Mouse (Mus musculus) lung, embryonic 16.5 days (tissue): Measurements from ENCODE around the gene Medag. TPM values are rescaled to one million over a fixed set of nuclear protein-coding genes. Genes with fewer than 3 reads are reported as not detected.
A peak's percentile ranks its signal among the peaks of the same experiment; 100 is the strongest.

Experiments used
- ATAC-seq: fragments of 200-750 bp; cut with Nextera tagmentation; 2 replicates; pipeline ENCODE4 v1.8.0; 2017; ENCODE audit warnings: low read depth, mild to moderate bottlenecking, moderate library complexity
- H3K27ac ChIP-seq: fragments of 300-500 bp; sonication (generic); 2 replicates; pipeline ENCODE4 v1.5.1; 2014; ENCODE audit warnings: mild to moderate bottlenecking, control low read depth, low read length
- H3K27me3 ChIP-seq: fragments of 300-500 bp; sonication (generic); 2 replicates; pipeline ENCODE4 v1.6.1; 2014; ENCODE audit warnings: low read depth, low read length, mixed read lengths; ENCODE audit not compliant: control insufficient read depth, insufficient read depth
- H3K36me3 ChIP-seq: fragments of 300-500 bp; sonication (generic); 2 replicates; pipeline ENCODE4 v1.6.1; 2014; ENCODE audit warnings: low read length; ENCODE audit not compliant: control insufficient read depth, insufficient read depth
- H3K4me1 ChIP-seq: fragments of 300-500 bp; sonication (generic); replicated peaks from 2 replicates; pipeline ENCODE4 v1.6.1; 2014; ENCODE audit warnings: low read length, mixed read lengths; ENCODE audit not compliant: control insufficient read depth, insufficient read depth
- H3K4me2 ChIP-seq: fragments of 300-500 bp; sonication (generic); 2 replicates; pipeline ENCODE4 v1.6.1; 2014; ENCODE audit warnings: low read depth, low read length, control low read depth
- H3K4me3 ChIP-seq: fragments of 300-500 bp; sonication (generic); 2 replicates; pipeline ENCODE4 v1.5.1; 2014; ENCODE audit warnings: mild to moderate bottlenecking, low read length, control low read depth
- H3K9ac ChIP-seq: fragments of 300-500 bp; sonication (generic); 2 replicates; pipeline ENCODE4 v1.6.1; 2014; ENCODE audit warnings: low read length, control low read depth
- H3K9me3 ChIP-seq: fragments of 300-500 bp; sonication (generic); 2 replicates; pipeline ENCODE4 v1.6.1; 2016; ENCODE audit warnings: low read length; ENCODE audit not compliant: control insufficient read depth
- WGBS: fragments of 180-500 bp; shearing (Covaris S2); extraction: QIAGEN DNeasy Blood & Tissue Kit; methylation state at CpG from one replicate; pipeline ENCODE4 v1.1.7; 2014; 5-methylcytosine and 5-hydroxymethylcytosine counted together
- polyA plus RNA-seq: library from polyadenylated mRNA; unstranded; fragments of >200 nt; fragmentation: Nextera tagmentation; extraction: Ambion mirVana; gene quantifications from 2 replicates; pipeline ENCODE4 v1.2.1, GENCODE M21; 2015

Medag gene
- polyA plus RNA-seq, 1 experiment from 2014 or later: 1.2 TPM

DNA sequence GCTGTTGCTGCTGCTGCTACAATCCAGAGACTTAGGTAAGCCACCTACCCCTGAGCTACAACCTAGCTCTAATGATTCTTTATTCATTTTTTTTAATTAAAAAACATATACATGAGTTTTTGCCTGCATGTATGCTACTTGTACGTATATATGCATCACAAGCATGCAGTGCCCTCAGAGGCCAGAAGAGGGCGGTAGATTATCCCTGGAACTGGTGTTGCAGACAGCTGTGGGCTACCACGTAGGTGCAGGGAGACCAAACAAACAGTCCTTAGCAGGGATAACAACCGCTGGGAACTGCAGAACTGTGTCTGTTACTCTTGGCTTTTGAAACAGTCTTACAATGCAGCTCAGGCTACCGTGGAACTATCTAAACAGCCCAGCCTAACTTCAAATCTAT, 36.2 kb downstream of the Medag start:
- WGBS: 80% methylated on average over 5 of the region's 5 CpGs
- no peaks in the 10 kb centered on the region for H3K4me1 ChIP-seq
- H3K9me3 ChIP-seq: peaks cover 3% of the 10 kb centered on the region
- no peak overlapping the region for H3K9ac ChIP-seq
- no peak overlapping the region for H3K4me2 ChIP-seq
- no peaks in the 10 kb centered on the region for H3K27me3 ChIP-seq
- no peak overlapping the region for H3K27ac ChIP-seq
- no peak overlapping the region for H3K4me3 ChIP-seq
- ATAC-seq: no peak
- H3K36me3 ChIP-seq: no peaks in the 10 kb centered on the region

DNA sequence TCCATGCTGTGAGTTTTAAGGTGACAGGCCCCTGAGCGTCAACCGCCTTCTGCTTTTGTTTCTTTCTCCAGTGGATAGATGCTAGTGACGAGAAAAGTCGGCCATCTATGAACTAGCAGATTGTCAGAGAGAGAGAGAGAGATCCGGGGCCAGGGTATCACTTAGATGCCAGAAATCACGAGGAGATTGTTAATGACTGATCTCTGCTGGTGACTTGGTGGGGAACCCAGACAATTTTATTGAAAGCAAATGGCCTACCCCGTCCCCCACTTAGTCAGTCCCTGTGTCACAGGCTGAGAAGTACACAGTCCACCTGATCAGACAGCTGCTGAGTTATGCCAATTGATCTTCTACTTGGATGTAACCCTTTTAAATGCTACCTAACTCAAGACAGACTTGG, 37.9 kb downstream of the Medag start:
- Histone ChIP-seq H3K9me3 (peaks cover 3% of the 10 kb centered on the region), H3K36me3 (no peaks in the 10 kb centered on the region), H3K27me3 (no peaks in the 10 kb centered on the region), H3K27ac (no peak overlapping the region), H3K9ac (no peak overlapping the region), H3K4me1 (no peaks in the 10 kb centered on the region), H3K4me2 (no peak overlapping the region), H3K4me3 (no peak overlapping the region)
- 77% methylated on average over 7 of the region's 7 CpGs for WGBS
- ATAC-seq: no peak

DNA sequence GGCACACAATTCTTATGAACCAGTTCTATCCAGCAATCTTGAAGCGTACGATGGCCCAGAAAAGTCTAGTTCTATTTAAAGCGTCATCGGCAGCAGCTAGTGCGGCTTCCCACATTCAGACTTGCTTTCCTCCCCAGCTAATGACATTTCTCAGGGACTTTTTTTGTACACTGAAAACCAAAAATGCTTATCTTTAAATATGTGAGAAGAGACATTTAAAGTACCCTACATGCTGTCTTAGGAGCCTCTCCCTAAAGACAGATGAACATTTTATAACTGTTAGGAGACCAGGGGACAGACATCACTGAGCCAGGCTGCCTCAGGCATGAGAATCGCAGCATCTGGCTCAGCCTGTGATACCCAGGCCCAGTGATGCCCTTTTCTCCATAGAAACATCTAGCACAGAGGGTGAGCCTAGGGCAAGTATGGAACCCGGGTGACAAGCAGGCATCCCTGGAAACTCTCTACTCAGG, 39.7 kb downstream of the Medag start:
- ATAC-seq: no peak
- Histone ChIP-seq H3K4me1 (no peaks in the 10 kb centered on the region), H3K9ac (no peak overlapping the region), H3K27ac (no peak overlapping the region), H3K9me3 (peaks cover 3% of the 10 kb centered on the region), H3K4me3 (no peak overlapping the region), H3K36me3 (no peaks in the 10 kb centered on the region), H3K4me2 (no peak overlapping the region), H3K27me3 (no peaks in the 10 kb centered on the region)
- 51% methylated on average over 7 of the region's 7 CpGs for WGBS

DNA sequence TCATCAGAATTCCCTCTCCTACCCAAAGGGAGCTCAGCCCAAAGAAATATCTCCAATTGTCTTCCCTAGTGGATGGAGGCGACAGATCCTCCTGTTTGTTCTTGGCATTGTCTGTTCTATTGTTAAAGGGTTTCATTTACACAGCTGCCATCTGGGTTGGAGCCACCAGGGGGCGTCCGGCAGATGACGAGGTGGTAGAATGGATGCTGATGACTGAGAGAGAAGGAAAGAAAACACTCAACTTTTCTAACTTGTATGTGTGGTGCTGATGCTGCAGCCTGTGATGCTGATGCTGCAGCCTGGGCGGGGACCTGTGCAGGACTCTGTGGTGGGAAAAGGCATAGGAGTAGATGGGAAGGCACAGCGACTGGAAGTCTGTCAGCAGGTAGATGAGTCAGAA, 42.7 kb downstream of the Medag start:
- WGBS: 27% methylated on average over 6 of the region's 6 CpGs

DNA sequence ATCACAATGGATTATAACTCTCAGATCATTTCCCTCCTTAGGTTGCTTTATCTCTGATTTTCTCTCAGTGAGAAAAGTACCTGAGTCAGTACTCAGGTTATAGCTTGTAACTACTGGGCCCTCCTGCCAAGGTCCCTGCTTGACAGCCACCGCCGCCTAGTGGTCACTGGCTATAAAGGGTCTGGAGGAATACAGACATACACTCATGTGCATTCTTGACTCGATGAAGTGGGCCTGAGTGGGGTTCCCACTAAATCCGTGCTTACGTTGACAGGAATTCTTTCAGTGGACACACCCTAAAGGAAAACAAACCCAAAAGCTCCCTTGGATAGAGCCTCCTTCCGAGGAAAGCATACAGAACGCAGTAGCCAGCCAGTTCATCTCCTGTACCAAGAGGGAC, 45.0 kb downstream of the Medag start:
- peak; percentile 35; the same call in 1 of the 2 replicates for ATAC-seq
- H3K36me3 ChIP-seq: no peaks in the 10 kb centered on the region
- H3K4me3 ChIP-seq: no peak overlapping the region
- H3K27me3 ChIP-seq: no peaks in the 10 kb centered on the region
- no peaks in the 10 kb centered on the region for H3K9me3 ChIP-seq
- no peak overlapping the region for H3K27ac ChIP-seq
- no peak overlapping the region for H3K4me2 ChIP-seq
- H3K9ac ChIP-seq: no peak overlapping the region
- 58% methylated on average over 7 of the region's 7 CpGs for whole genome bisulfite sequencing
- no peaks in the 10 kb centered on the region for H3K4me1 ChIP-seq

More for the DNA sequence above, 42.7 kb downstream of the Medag start:
- Histone ChIP-seq H3K9ac (no peak overlapping the region), H3K27ac (no peak overlapping the region), H3K36me3 (no peaks in the 10 kb centered on the region), H3K9me3 (no peaks in the 10 kb centered on the region), H3K27me3 (no peaks in the 10 kb centered on the region), H3K4me2 (no peak overlapping the region), H3K4me3 (no peak overlapping the region), H3K4me1 (no peaks in the 10 kb centered on the region)
- no peak for ATAC-seq

DNA sequence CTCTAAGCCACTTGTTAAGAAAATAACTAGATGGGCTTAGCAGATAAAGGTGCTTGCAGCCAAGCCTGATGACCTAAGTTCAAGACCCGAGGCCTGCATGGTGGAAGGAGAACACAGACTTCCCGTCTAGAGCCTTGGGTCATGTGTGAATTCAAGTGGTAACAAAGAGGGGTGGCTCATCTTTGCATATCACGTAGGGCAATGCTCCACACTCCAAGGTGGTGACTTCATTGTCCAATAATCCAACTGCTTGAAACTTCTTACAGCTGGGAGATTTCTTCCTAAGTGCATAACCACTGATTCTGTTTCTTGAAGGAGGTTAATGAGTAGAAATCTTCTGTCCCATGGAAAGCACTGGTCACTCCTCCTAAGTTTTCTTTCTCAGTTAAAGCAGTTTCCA, 50.5 kb downstream of the Medag start:
- 63% methylated on average over 3 of the region's 3 CpGs for WGBS
- no peaks in the 10 kb centered on the region for H3K36me3 ChIP-seq
- no peaks in the 10 kb centered on the region for H3K27me3 ChIP-seq
- no peaks in the 10 kb centered on the region for H3K9me3 ChIP-seq
- no peak overlapping the region for H3K9ac ChIP-seq
- 0 out of 2 replicates have a peak, but pooled peaks cover 4% of the 10 kb centered on the region for H3K4me1 ChIP-seq
- no peak for ATAC-seq
- no peak overlapping the region for H3K4me2 ChIP-seq
- H3K4me3 ChIP-seq: no peak overlapping the region
- H3K27ac ChIP-seq: no peak overlapping the region

DNA sequence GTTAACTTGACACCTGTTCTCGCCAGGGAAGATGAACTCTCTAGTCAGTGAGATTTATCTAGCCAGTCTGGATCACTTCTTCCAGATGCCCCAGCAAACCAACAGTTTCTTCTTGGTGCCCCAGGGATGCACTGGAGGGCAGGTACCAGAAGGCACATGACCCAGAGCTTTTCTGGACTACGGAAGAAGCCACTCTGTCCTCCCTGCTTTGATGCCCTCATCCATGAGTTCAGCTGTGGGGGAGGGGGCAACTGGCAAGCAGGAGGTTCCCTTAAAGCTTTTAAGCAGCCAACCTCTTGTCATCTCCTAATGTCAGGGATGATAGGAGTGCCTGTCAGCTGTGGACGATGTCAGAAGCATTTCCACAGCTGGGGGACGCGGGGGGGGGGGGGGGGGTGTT, 53.8 kb downstream of the Medag start:
- no peak overlapping the region for H3K9ac ChIP-seq
- no peak overlapping the region for H3K4me2 ChIP-seq
- 0 out of 2 replicates have a peak, but pooled peaks cover 4% of the 10 kb centered on the region for H3K4me1 ChIP-seq
- ATAC-seq: no peak
- H3K27ac ChIP-seq: no peak overlapping the region
- 21% methylated on average over 5 of the region's 5 CpGs for WGBS
- no peaks in the 10 kb centered on the region for H3K36me3 ChIP-seq
- H3K27me3 ChIP-seq: no peaks in the 10 kb centered on the region
- H3K9me3 ChIP-seq: no peaks in the 10 kb centered on the region
- no peak overlapping the region for H3K4me3 ChIP-seq

DNA sequence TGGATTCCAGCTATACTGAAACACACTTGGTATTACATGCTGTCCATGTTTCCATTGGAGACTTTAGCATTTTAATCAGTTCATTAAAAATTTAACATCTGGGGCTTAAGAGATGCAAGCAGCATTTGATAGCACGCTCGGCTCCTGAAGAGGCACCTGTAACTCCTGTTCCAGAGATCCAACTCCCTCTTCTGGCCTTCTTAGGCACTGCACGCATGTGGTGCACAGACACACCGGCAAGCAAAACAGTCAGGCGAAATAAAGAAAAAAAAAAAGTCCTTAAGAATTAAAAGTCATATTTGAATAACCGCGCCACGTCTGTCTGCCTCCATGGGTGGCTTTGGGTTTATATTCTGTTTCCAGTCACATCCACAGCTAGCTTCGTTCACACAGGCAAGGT, 62.6 kb downstream of the Medag start:
- ATAC-seq: no peak
- H3K36me3 ChIP-seq: no peaks in the 10 kb centered on the region
- no peaks in the 10 kb centered on the region for H3K27me3 ChIP-seq
- H3K4me3 ChIP-seq: no peak overlapping the region
- no peaks in the 10 kb centered on the region for H3K9me3 ChIP-seq
- no peak overlapping the region for H3K27ac ChIP-seq
- no peak overlapping the region for H3K9ac ChIP-seq
- no peaks in the 10 kb centered on the region for H3K4me1 ChIP-seq
- 96% methylated on average over 9 of the region's 9 CpGs for WGBS
- H3K4me2 ChIP-seq: no peak overlapping the region

DNA sequence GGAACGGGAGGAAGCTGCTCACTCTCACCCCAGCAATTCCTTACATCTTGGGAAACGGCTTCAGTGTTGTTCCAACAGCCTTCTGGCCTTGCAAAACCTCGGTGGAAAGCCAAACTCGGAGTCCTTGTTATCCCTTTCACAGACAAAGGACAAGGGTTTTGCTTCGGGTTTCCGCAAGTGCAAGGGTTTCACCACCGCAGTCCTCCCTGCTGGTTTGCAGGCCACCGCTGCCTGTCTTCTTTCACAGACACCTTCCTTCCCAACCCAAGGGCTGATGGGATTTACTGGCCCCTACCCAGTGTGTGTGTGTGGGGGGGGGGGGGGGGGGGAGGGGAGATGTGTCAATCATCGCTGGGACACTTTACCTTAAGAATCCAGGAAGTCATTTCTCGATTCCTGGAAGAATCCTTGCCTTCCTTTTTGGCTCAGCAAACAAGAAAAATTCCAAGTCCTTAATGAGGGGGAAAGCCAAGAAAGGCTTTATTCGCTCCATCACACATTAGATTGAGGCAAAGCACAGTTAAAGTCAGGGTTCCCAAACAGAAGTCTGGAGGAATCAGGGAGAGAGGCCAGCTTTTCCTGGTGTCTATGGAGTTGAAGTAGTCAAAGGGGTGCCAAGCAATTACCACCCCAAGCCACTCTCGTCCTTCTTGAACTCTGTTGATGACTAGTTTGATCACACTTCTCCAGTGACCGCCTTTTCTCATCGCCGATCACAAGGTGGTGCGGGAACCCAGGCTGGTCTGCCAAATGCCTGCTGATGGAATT, 63.3 kb downstream of the Medag start:
- no peak overlapping the region for H3K27ac ChIP-seq
- H3K4me1 ChIP-seq: no peaks in the 10 kb centered on the region
- no peak overlapping the region for H3K4me2 ChIP-seq
- no peak overlapping the region for H3K9ac ChIP-seq
- WGBS: 84% methylated on average over 16 of the region's 16 CpGs
- no peaks in the 10 kb centered on the region for H3K27me3 ChIP-seq
- ATAC-seq: no peak
- H3K4me3 ChIP-seq: no peak overlapping the region
- no peaks in the 10 kb centered on the region for H3K36me3 ChIP-seq
- H3K9me3 ChIP-seq: no peaks in the 10 kb centered on the region
